ENCODE assay signal across 27 mouse cellular contexts in the genomic region with DNA sequence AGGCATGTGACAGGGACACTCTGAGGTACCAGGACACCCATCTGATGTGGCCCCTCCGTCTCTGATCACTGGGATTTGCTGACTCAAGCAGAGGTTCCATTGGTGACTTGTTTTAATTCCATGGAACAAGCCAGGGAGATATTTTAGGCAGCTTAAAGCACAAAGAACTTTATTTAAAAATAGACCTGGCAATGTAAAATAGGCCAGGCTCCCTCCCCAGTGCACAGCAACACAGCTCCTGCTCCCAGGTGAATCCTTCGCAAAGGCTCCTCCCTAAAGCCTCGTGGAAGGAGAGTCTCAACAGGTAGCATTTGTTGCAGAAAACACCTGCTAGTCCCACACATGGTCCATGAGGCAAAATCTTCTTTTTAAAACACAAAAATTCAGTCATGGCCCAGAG.
DNase-seq lines count a peak whose midpoint lies in the region; ATAC-seq lines count a peak whose summit lies in the region.
"Had no signal": no experiment of that assay in that cellular context is flagged by ENCODE, and none has a peak within 500 bp of the region (broad histone marks: within the 10 kb centered on the region; RNA-seq: fewer than 3 reads in every experiment).

No protein-coding gene starts in this region.

- H3K4me1 ChIP-seq in heart, embryonic 12.5 days (replicated peaks): peaks cover 17% of the 10 kb centered on the region
- peaks cover 17% of the 10 kb centered on the region for H3K4me1 ChIP-seq in heart, embryonic 16.5 days (ENCODE audit: control insufficient read depth, insufficient read depth, low read length)
- H3K4me1 ChIP-seq: embryonic facial prominence, embryonic 10.5 days; embryonic facial prominence, embryonic 13.5 days; intestine, embryonic 15.5 days; kidney, embryonic 15.5 days had no signal

- intact Hi-C loops in heart, postnatal 14 days (cut with DNase I): no loop called here

- H3K36me3 ChIP-seq in heart, embryonic 12.5 days: no peaks in the 10 kb centered on the region
- no peaks in the 10 kb centered on the region for H3K36me3 ChIP-seq in heart, embryonic 16.5 days (ENCODE audit: control insufficient read depth, insufficient read depth)
- H3K36me3 ChIP-seq: embryonic facial prominence, embryonic 10.5 days; embryonic facial prominence, embryonic 13.5 days; forebrain, embryonic 12.5 days; forebrain, embryonic 15.5 days; hindbrain, embryonic 10.5 days; hindbrain, embryonic 13.5 days; intestine, embryonic 15.5 days; kidney, embryonic 15.5 days had no signal

- no peak overlapping the region for H3K9ac ChIP-seq in heart, embryonic 12.5 days
- no peak overlapping the region for H3K9ac ChIP-seq in heart, embryonic 16.5 days (ENCODE audit: low read length)
- H3K9ac ChIP-seq: embryonic facial prominence, embryonic 13.5 days; forebrain, embryonic 12.5 days; forebrain, embryonic 15.5 days; hindbrain, embryonic 13.5 days; intestine, embryonic 15.5 days; kidney, embryonic 15.5 days had no signal

- no peak overlapping the region for H3K4me2 ChIP-seq in heart, embryonic 12.5 days
- H3K4me2 ChIP-seq in heart, embryonic 16.5 days (ENCODE audit: low read depth, low read length): no peak overlapping the region
- H3K4me2 ChIP-seq: embryonic facial prominence, embryonic 13.5 days; forebrain, embryonic 12.5 days; forebrain, embryonic 15.5 days; hindbrain, embryonic 13.5 days; intestine, embryonic 15.5 days; kidney, embryonic 15.5 days had no signal

- H3K27me3 ChIP-seq in heart, embryonic 12.5 days (replicated peaks): no peaks in the 10 kb centered on the region; the same call in 1 of the 2 replicates
- H3K27me3 ChIP-seq in heart, embryonic 16.5 days (ENCODE audit: control insufficient read depth, insufficient read depth, low read length): no peaks in the 10 kb centered on the region
- H3K27me3 ChIP-seq: forebrain, embryonic 12.5 days; forebrain, embryonic 15.5 days; intestine, embryonic 15.5 days; kidney, embryonic 15.5 days had no signal

- peak; percentile 16 to 25 for DNase-seq in heart, adult 18-20 months
- peak; percentile 4 to 7 for DNase-seq in heart, adult 9 months (ENCODE audit: low spot score in 2 of 2)
- DNase-seq in heart, postnatal 14 days: no peak
- no peak for DNase-seq in heart, postnatal 4 days
- DNase-seq in thymus, postnatal 25 days: no peak
- DNase-seq: adrenal gland, adult 2 months; adrenal gland, postnatal 14 days; cerebellum, adult 11-12 months; cerebellum, adult 8-10 months; cerebellum, postnatal 36 days; embryo, embryonic 11 days; gastrocnemius, postnatal 36 days; kidney, adult 11 months; kidney, adult 8-10 months had no signal

- no peaks in the 10 kb centered on the region for H3K9me3 ChIP-seq in heart, embryonic 12.5 days (replicated peaks)
- no peaks in the 10 kb centered on the region for H3K9me3 ChIP-seq in heart, embryonic 16.5 days (replicated peaks; ENCODE audit: control insufficient read depth, low read length)
- H3K9me3 ChIP-seq: embryonic facial prominence, embryonic 10.5 days; embryonic facial prominence, embryonic 13.5 days; forebrain, embryonic 12.5 days; forebrain, embryonic 15.5 days; hindbrain, embryonic 10.5 days; hindbrain, embryonic 13.5 days; intestine, embryonic 15.5 days; kidney, embryonic 15.5 days had no signal

- no peak overlapping the region for H3K4me3 ChIP-seq in heart, embryonic 12.5 days
- no peak overlapping the region for H3K4me3 ChIP-seq in heart, embryonic 16.5 days (ENCODE audit: low read length)
- H3K4me3 ChIP-seq: embryonic facial prominence, embryonic 10.5 days; embryonic facial prominence, embryonic 13.5 days; erythroblast, embryonic 14.5 days; forebrain, embryonic 12.5 days; forebrain, embryonic 15.5 days; hindbrain, embryonic 10.5 days; hindbrain, embryonic 13.5 days; intestine, embryonic 15.5 days; kidney, embryonic 15.5 days had no signal

- ATAC-seq in heart, embryonic 12.5 days (ENCODE audit: insufficient number of reproducible peaks, low FRiP score): no peak
- ATAC-seq in heart, embryonic 16.5 days (replicated peaks; ENCODE audit: extremely low read depth, insufficient read depth, low FRiP score): no peak; the same call in 1 of the 2 replicates
- ATAC-seq: CD4-positive, CD25-positive, alpha-beta regulatory T cell, adult 4 months; forebrain, embryonic 15.5 days; hindbrain, embryonic 16.5 days; intestine, embryonic 15.5 days had no signal

- WGBS in heart, embryonic 12.5 days: 53% methylated on average over 3 of the region's 3 CpGs
- 50% methylated on average over 3 of the region's 3 CpGs for WGBS in heart, embryonic 16.5 days

- H3K27ac ChIP-seq in heart, embryonic 12.5 days (ENCODE audit: poor library complexity, severe bottlenecking): no peak overlapping the region
- H3K27ac ChIP-seq in heart, embryonic 16.5 days (ENCODE audit: low read length): peak overlapping the region; percentile 51
- H3K27ac ChIP-seq: embryonic facial prominence, embryonic 10.5 days; embryonic facial prominence, embryonic 13.5 days; forebrain, embryonic 12.5 days; forebrain, embryonic 15.5 days; hindbrain, embryonic 10.5 days; hindbrain, embryonic 13.5 days; intestine, embryonic 15.5 days; kidney, embryonic 15.5 days had no signal

Comparison
In these comparisons a context has a peak if more than half of its experiments do, and no peak if none do; other contexts are left out.
1. DNase-seq: peak in heart, adult 18-20 months (2 of 2) and heart, adult 9 months (2 of 2); none in heart, postnatal 14 days (0 of 2), heart, postnatal 4 days (single experiment) and thymus, postnatal 25 days (single experiment).